Mouse (Mus musculus) monocyte, adult 5-6 weeks (primary cell): ENCODE data around the gene Borcs8. TPM values are rescaled to one million over a fixed set of nuclear protein-coding genes. Genes with fewer than 3 reads are reported as not detected.

Experiments
- ATAC-seq: fragments of 153-309, 156-312 bp; replicated peaks from 2 replicates; pipeline ENCODE4 v1.8.0; 2017; ENCODE audit warnings: mild to moderate bottlenecking; ENCODE audit not compliant: low TSS enrichment, insufficient number of reproducible peaks, severe bottlenecking, poor library complexity, low FRiP score
- total RNA-seq: library from RNA; stranded (forward); fragments of 200-1000, 200-491, 200-594 nt; gene quantifications from 3 replicates; pipeline ENCODE4 v1.2.3, GENCODE M21; 2017

Borcs8 gene
- total RNA-seq, 1 experiment from 2014 or later = 63.2 TPM

- ATAC-seq = no peak
Observed at GRCm38 (mm10) chr8:70130066-70130465, 9.2 kb upstream of the Borcs8 start.

GRCm38 (mm10) chr8:70131166-70131883 is 8.0 kb upstream of the Borcs8 start, which contains the start of gene Nr2c2ap:
Gene Nr2c2ap (plus strand): TSS chr8:70131333.
- ATAC-seq = peak; percentile 85

- ATAC-seq = no peak
Observed at GRCm38 (mm10) chr8:70134086-70134485, 5.2 kb upstream of the Borcs8 start.

GRCm38 (mm10) chr8:70134931-70135330 is 4.4 kb upstream of the Borcs8 start:
- no peak for ATAC-seq

GRCm38 (mm10) chr8:70136591-70136990 is 2.7 kb upstream of the Borcs8 start:
- ATAC-seq = no peak

DNA sequence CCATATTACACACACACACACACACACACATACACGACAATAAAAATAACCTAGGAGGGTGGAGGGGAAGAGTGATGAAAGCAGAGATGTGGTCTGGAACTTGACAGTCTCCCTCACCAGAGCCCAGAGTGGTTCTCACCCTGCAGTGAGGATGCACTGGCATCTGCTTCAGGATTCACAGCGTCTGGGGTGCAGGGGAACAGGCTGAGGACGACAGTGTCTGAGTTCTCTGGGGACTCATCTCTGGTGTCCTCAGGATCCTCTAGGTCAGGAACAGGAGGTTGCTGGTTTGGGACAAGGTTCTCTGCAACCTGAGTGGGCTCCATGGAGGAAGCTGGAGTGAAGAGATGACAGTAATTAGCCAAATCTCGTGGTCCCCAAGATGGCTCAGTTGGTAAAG is 1.4 kb upstream of the Borcs8 start:
- no peak for ATAC-seq

- ATAC-seq = no peak
Observed at GRCm38 (mm10) chr8:70139981-70140380, 682 bp downstream of the Borcs8 start.

DNA sequence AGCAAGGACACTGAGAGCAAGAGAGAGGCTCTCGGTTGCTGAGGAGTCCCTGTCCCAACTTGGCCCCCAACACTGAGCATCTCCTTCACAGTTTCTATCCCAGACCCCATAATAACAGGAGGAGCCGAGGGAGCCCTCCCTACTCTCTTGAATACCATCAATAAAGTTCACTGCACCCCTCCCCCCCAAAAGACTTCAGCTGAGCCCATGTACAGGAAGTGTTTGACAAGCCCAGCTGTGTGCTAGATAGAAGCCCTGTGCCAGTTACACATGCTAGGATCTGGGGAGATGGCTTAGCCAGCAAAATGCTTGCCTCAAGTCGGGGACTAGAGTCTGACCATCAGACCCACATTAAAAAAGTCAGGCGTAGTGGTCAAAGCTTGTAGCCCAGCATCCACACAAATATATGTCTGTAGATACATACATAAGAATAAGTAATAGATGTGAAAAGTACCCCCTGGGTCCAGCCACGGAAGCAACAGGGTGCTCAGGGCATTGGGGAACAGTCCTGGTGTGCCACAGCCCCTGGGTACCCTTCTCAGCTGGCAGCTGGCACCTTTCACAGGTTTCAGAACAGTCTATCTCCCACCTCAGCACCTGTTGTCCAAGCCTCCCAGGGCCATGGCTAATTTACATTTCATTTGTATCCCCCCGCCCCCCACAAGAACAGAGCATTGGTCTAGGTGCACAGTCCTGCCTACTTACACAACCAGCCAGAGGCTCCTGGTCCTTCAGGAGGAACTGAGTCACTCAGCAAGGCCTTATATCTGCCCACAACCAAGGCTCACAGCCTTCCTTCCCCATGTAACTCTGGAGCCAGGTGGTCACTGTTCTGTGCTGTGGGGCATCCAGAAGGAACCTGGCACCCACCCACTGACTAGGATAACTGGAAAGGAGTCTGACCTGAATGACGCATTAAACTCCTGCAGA is 8.6 kb downstream of the Borcs8 start:
- ATAC-seq = no peak

GRCm38 (mm10) chr8:70150158-70150557 is 10.9 kb downstream of the Borcs8 start:
- ATAC-seq = no peak

DNA sequence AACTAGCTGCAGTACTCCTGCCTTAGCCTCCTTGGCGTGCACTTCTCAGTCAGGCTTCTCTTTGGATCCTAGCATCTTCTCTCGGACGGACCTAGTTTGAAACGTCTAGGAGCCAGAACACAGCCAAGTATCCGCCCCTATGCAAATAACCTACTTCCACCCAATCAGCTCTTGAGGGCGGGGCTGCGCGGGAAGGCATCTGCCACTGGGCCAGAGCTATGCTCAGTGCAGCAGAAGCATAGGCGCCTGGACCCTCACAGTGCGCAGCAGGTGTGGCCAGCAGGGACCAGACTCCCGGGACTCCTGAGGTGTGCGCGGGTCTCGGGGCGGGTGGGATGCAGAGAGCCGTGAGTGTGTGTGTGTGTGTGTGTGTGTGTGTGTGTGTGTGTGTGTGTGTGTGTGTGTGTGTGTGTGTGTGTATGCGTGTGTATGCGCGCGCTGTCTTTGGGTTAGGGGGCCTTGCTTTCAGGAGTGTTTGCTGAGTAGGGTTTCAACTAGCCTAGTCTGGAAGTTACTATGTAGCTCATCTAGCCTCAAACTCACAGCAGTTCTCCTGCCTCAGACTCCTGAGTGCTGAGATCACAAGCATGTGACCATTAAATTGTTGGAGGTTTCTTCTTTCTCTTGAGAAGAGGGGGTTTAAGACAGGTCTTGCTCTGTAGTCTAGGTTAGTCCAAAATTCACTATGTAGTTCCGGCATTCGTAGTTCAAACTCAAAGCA is 13.4 kb downstream of the Borcs8 start:
- peak; percentile 81; the same call in 1 of the 2 replicates for ATAC-seq

DNA sequence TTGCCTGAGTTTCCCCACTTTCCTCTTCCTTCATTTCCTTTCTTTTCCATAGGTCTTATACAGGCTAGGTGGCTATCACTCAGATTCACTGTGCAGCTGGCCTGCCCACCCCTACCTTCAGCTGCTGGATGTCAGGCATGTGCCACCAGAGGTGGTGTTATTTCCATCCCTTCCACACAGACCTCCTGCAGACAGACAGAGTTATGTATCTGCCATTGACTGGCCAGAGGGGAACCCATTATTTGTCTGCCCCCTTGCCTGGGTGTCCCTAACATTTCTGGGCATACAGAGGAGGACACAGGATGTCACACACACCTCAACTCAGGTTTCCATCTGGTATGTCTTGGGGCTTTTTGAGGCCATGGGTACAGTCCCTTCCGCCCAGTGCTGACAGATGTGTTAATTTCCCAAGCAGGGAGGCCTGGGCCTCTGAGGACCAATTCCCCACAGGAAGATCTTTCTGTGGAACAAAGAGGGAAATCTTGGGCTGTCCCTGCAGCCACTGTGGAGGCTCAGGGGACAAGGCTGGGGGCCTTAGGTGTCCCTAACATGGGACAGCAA is 18.0 kb downstream of the Borcs8 start:
- no peak for ATAC-seq

GRCm38 (mm10) chr8:70158069-70158853 is 19.0 kb downstream of the Borcs8 start:
- peak; percentile 63; the same call in 1 of the 2 replicates for ATAC-seq

DNA sequence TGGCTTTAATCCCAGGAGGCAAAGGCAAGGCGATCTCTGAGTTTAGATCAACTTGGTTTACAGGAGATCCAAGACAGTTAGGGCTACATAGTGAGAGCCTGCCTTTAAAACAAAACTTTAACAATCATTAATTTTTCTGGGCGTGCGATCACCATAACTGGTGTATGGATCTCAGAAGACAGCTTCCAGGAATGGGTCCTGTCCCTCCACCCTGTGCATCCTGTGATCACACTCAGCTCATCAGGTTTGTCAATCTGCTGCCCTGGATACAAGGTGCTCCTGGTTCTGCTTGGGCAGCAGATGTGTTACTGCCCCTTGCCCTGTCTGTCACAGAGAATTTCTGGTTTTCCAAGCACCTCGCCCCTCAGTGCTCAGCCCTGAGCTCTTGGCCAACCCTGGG is 19.9 kb downstream of the Borcs8 start:
- ATAC-seq = no peak

- no peak for ATAC-seq
Observed at GRCm38 (mm10) chr8:70160015-70160414, 20.7 kb downstream of the Borcs8 start.

GRCm38 (mm10) chr8:70163316-70163715 is 24.0 kb downstream of the Borcs8 start:
- ATAC-seq = no peak

GRCm38 (mm10) chr8:70166504-70167110 is 27.3 kb downstream of the Borcs8 start:
- peak; percentile 65 for ATAC-seq

DNA sequence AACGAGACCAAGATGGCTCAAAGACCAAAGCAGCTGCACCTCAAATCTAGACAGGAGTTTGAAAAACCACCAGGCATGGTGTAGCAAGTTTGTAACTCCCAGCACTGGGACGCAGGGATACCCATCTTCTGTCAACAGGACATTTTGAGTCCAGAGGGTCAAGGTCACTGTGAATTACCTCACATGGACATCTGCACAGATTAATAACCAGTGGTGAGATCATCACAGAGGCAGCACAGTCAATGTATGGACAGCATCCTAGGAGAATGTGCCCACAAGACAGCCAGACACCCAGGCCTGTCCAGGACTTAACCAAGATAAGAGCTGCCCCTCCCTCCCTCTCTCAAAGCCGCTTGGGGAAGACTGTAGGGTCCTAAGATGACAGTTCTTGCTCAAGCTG is 30.8 kb downstream of the Borcs8 start:
- ATAC-seq = no peak

DNA sequence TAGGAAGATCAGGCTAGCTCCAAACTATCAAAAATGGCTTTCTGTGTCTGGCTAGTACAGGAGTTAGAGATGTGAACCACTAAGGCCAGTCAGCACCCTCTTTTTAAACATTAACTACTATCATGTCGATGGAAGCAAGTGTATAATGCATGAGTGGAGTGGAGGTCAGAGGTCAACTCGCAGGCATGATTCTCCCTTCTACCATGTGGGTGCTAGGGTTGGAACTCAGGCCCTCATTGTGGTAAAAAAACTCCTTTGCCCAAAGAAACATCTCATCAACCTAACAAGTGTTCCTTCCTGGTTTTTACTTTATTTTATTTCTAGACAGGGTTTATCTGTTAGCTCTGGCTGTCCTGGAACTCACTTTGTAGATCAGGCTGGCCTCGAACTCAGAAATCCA is 31.4 kb downstream of the Borcs8 start:
- no peak for ATAC-seq
